In the genomic region with DNA sequence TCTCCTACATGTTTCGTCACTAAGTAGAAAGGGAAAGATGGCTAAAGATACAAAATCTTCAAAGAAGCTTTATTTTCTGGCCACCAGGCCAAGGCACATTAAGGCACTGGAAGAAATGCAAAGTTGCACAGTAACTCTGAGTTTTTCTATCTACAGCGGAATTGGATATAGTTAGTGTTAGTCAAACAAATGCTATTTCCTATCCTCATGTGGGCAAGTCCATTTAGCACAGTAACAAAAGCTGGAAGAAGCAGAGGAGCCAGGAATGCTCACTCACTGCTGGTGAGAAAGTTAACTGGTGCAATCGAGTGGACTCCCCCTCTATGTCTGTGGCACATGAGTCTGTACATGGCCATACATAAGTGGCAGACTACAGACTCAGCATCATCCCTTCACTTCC, we compare ENCODE assay signal across 23 mouse cellular contexts.
A peak's percentile ranks its signal among the peaks of the same experiment; 100 is the strongest.
DNase-seq lines count a peak whose midpoint lies in the region; ATAC-seq lines count a peak whose summit lies in the region.
"Had no signal": no experiment of that assay in that cellular context is flagged by ENCODE, and none has a peak within 500 bp of the region (broad histone marks: within the 10 kb centered on the region; RNA-seq: fewer than 3 reads in every experiment).

No protein-coding gene starts in this region.

- no peak for ATAC-seq in hindbrain, embryonic 13.5 days (ENCODE audit: low FRiP score)
- no peak for ATAC-seq in midbrain, embryonic 12.5 days (ENCODE audit: low FRiP score, low read depth)
- ATAC-seq in midbrain, embryonic 13.5 days = no peak
- no peak for ATAC-seq in neural tube, embryonic 15.5 days (ENCODE audit: low FRiP score)
- ATAC-seq: forebrain, postnatal 0 days had no signal

- peaks cover 18% of the 10 kb centered on the region for H3K4me1 ChIP-seq in hindbrain, embryonic 13.5 days (replicated peaks)
- peaks cover 17% of the 10 kb centered on the region for H3K4me1 ChIP-seq in hindbrain, embryonic 10.5 days (replicated peaks)
- H3K4me1 ChIP-seq in midbrain, embryonic 12.5 days = peaks cover 17% of the 10 kb centered on the region
- H3K4me1 ChIP-seq in midbrain, embryonic 13.5 days (replicated peaks) = peaks cover 25% of the 10 kb centered on the region
- H3K4me1 ChIP-seq in neural tube, embryonic 15.5 days = peaks cover 14% of the 10 kb centered on the region
- H3K4me1 ChIP-seq: embryonic facial prominence, embryonic 12.5 days; embryonic facial prominence, embryonic 15.5 days; heart, embryonic 10.5 days; heart, embryonic 13.5 days had no signal

- H3K36me3 ChIP-seq in hindbrain, embryonic 13.5 days = no peaks in the 10 kb centered on the region
- H3K36me3 ChIP-seq in hindbrain, embryonic 10.5 days = no peaks in the 10 kb centered on the region
- H3K36me3 ChIP-seq in midbrain, embryonic 12.5 days = no peaks in the 10 kb centered on the region
- no peaks in the 10 kb centered on the region for H3K36me3 ChIP-seq in midbrain, embryonic 13.5 days
- no peaks in the 10 kb centered on the region for H3K36me3 ChIP-seq in neural tube, embryonic 15.5 days
- H3K36me3 ChIP-seq: embryonic facial prominence, embryonic 12.5 days; embryonic facial prominence, embryonic 15.5 days; heart, embryonic 10.5 days; heart, embryonic 13.5 days; hindbrain, embryonic 15.5 days had no signal

- H3K9me3 ChIP-seq in hindbrain, embryonic 13.5 days = no peaks in the 10 kb centered on the region
- no peaks in the 10 kb centered on the region for H3K9me3 ChIP-seq in hindbrain, embryonic 10.5 days
- H3K9me3 ChIP-seq in midbrain, embryonic 12.5 days = no peaks in the 10 kb centered on the region
- no peaks in the 10 kb centered on the region for H3K9me3 ChIP-seq in midbrain, embryonic 13.5 days
- H3K9me3 ChIP-seq in neural tube, embryonic 15.5 days (replicated peaks) = no peaks in the 10 kb centered on the region
- H3K9me3 ChIP-seq: embryonic facial prominence, embryonic 12.5 days; embryonic facial prominence, embryonic 15.5 days; heart, embryonic 10.5 days; heart, embryonic 13.5 days; hindbrain, embryonic 15.5 days had no signal

- no peak for DNase-seq in hindbrain, embryonic 10.5 days (ENCODE audit: low spot score)
- DNase-seq in thymus, adult 18-20 months = no peak
- DNase-seq: adrenal gland, adult 2 months; adrenal gland, postnatal 14 days; cerebellum, adult 11 months; cerebellum, adult 2 months; cerebellum, adult 9-11 months; cerebellum, postnatal 25 days; gastrocnemius, postnatal 10 days; gastrocnemius, postnatal 36 days; heart, adult 2 months; heart, postnatal 14 days; heart, postnatal 4 days had no signal

- H3K4me2 ChIP-seq in hindbrain, embryonic 13.5 days = no peak overlapping the region
- H3K4me2 ChIP-seq in midbrain, embryonic 12.5 days (replicated peaks) = no peak overlapping the region
- H3K4me2 ChIP-seq in midbrain, embryonic 13.5 days (replicated peaks) = no peak overlapping the region
- no peak overlapping the region for H3K4me2 ChIP-seq in neural tube, embryonic 15.5 days
- H3K4me2 ChIP-seq: embryonic facial prominence, embryonic 12.5 days; embryonic facial prominence, embryonic 15.5 days; heart, embryonic 13.5 days; hindbrain, embryonic 15.5 days had no signal

- H3K4me3 ChIP-seq in hindbrain, embryonic 13.5 days = no peak overlapping the region
- H3K4me3 ChIP-seq in hindbrain, embryonic 10.5 days = no peak overlapping the region
- no peak overlapping the region for H3K4me3 ChIP-seq in midbrain, embryonic 12.5 days
- no peak overlapping the region for H3K4me3 ChIP-seq in midbrain, embryonic 13.5 days (replicated peaks)
- H3K4me3 ChIP-seq in neural tube, embryonic 15.5 days (replicated peaks) = no peak overlapping the region
- H3K4me3 ChIP-seq: embryonic facial prominence, embryonic 12.5 days; embryonic facial prominence, embryonic 15.5 days; heart, adult 2 months; heart, embryonic 10.5 days; heart, embryonic 13.5 days; hindbrain, embryonic 15.5 days had no signal

- WGBS in hindbrain, embryonic 13.5 days = 87% methylated on average over 3 of the region's 3 CpGs
- WGBS in hindbrain, embryonic 10.5 days = 92% methylated on average over 3 of the region's 3 CpGs
- WGBS in midbrain, embryonic 12.5 days = 78% methylated on average over 3 of the region's 3 CpGs
- WGBS in midbrain, embryonic 13.5 days = 91% methylated on average over 3 of the region's 3 CpGs
- WGBS in neural tube, embryonic 15.5 days = 94% methylated on average over 3 of the region's 3 CpGs

- H3K27me3 ChIP-seq in hindbrain, embryonic 13.5 days = no peaks in the 10 kb centered on the region
- no peaks in the 10 kb centered on the region for H3K27me3 ChIP-seq in hindbrain, embryonic 10.5 days (ENCODE audit: insufficient read depth, poor library complexity, severe bottlenecking)
- H3K27me3 ChIP-seq in midbrain, embryonic 12.5 days = no peaks in the 10 kb centered on the region
- H3K27me3 ChIP-seq in midbrain, embryonic 13.5 days = no peaks in the 10 kb centered on the region
- no peaks in the 10 kb centered on the region for H3K27me3 ChIP-seq in neural tube, embryonic 15.5 days (replicated peaks)
- H3K27me3 ChIP-seq: embryonic facial prominence, embryonic 12.5 days; embryonic facial prominence, embryonic 15.5 days; heart, embryonic 13.5 days; hindbrain, embryonic 15.5 days had no signal

- no peak overlapping the region for H3K9ac ChIP-seq in hindbrain, embryonic 13.5 days
- H3K9ac ChIP-seq in midbrain, embryonic 12.5 days (replicated peaks) = no peak overlapping the region
- H3K9ac ChIP-seq in midbrain, embryonic 13.5 days (replicated peaks) = no peak overlapping the region
- H3K9ac ChIP-seq in neural tube, embryonic 15.5 days (replicated peaks) = no peak overlapping the region
- H3K9ac ChIP-seq: embryonic facial prominence, embryonic 12.5 days; embryonic facial prominence, embryonic 15.5 days; forebrain, postnatal 0 days; heart, embryonic 13.5 days; hindbrain, embryonic 15.5 days had no signal

- H3K27ac ChIP-seq in hindbrain, embryonic 13.5 days = peak overlapping the region; percentile 71
- no peak overlapping the region for H3K27ac ChIP-seq in hindbrain, embryonic 10.5 days
- peak overlapping the region; percentile 50; the same call in 1 of the 2 replicates for H3K27ac ChIP-seq in midbrain, embryonic 12.5 days (replicated peaks)
- no peak overlapping the region for H3K27ac ChIP-seq in midbrain, embryonic 13.5 days
- H3K27ac ChIP-seq in neural tube, embryonic 15.5 days (replicated peaks) = peak overlapping the region; percentile 68; the same call in 1 of the 2 replicates
- H3K27ac ChIP-seq: embryonic facial prominence, embryonic 12.5 days; embryonic facial prominence, embryonic 15.5 days; heart, adult 2 months; heart, embryonic 10.5 days; heart, embryonic 13.5 days had no signal

Comparison
In these comparisons a context has a peak if more than half of its experiments do, and no peak if none do; other contexts are left out.
1. H3K27ac ChIP-seq: peak in hindbrain, embryonic 13.5 days (single experiment), midbrain, embryonic 12.5 days (single experiment) and neural tube, embryonic 15.5 days (single experiment); none in hindbrain, embryonic 10.5 days (single experiment) and midbrain, embryonic 13.5 days (single experiment).